Mouse (Mus musculus) fat pad, adult 2 months (tissue): ENCODE measurements around the gene Psen1.

ENCODE experiments used
- DNase-seq: peaks from one replicate; pipeline ENCODE4 v3.0.0-alpha.2; 2011; ENCODE audit warnings: low read depth, low spot score; ENCODE audit errors: extremely low read depth

Psen1 gene

DNA sequence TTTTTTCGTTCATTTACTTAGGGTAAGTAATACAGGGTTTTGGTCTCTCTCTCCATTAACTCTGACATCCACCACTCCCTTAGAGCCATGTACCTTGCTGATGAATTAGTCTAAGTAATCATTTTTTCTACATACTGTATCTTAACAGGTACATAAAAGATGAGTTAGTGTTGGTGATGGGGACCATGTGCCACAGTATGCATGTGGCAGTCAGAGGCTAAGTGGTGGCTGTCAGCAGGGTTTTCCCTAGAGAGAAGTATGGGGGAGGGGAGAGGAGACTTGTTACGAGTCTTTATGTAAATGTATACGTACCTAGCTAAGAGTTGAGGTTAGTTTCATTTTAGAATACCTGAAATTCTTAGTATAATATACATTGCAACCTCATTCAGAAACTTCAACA lies 35.1 kb downstream of the Psen1 start:
- DNase-seq = no peak

DNA sequence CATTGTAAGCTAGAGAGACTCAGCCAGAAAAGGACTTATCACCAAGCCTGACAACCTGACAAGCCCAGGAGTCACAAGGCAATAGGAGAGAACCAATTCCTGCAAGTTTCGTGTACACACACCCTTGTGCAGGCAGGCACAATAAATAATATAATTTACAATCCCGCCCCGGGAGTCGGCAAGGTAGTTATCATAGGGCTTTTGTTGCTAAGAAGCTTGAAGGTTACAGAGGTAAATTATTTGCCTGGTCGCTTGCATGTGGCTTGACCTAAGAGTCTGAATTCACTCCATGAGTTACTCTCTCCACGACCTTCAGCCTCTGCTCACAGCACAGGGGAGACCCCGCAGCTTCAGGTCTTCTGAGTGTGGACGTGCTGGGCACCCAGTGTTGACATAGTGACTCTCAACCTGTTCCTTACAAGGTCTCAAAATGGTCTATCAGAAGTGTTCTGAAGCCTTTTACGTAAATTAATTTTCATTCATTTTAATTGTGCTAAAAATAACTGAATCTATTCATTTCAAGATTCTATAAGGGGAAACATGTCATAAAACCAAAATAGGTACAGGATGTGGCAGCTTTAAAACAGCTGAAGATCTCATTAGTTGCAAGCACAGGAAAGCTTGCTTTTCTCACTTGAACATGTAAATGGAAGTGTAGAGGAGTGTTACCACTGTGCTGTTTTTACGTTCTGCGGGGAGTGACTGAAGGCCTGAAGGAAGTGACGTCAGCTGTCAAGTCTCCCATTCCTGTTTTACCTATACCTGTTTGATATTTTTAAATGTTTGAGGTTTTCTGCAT lies 38.8 kb downstream of the Psen1 start:
- DNase-seq = no peak

DNA sequence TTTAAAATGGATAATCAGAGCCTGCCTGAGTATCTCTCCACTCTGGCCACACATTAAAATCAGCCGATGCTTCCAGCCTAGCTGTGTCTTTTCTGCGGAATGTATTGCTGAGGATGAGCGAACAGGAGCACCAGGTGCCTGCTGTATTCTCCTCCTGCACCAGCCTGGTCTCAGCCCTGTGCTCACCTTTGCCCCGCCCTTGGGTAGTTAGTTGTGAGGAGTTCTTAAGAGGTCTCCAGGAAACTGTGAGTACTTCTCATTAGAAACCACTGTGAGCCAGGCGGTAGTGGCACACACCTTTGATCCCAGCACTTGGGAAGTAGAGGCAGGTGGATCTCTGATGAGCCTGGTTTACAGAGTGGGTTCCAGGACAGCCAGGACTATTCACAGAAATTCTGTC lies 44.3 kb downstream of the Psen1 start:
- no peak for DNase-seq

DNA sequence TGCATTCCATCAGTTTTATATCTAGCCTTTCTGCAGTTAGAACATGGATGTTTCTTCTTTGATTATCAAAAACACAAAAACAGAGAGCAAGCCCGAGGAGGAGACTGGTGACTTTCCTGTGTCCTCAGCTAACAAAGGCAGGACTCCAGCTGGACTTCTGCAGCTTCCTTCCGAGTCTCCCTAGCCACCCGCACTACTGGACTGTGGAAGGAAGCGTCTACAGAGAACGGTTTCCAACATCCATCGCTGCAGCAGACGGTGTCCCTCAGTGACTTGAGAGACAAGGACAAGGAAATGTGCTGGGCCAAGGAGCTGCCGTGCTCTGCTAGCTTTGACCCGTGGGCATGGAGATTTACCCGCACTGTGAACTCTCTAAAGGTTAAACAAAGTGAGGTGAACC lies 46.1 kb downstream of the Psen1 start:
- no peak for DNase-seq

DNA sequence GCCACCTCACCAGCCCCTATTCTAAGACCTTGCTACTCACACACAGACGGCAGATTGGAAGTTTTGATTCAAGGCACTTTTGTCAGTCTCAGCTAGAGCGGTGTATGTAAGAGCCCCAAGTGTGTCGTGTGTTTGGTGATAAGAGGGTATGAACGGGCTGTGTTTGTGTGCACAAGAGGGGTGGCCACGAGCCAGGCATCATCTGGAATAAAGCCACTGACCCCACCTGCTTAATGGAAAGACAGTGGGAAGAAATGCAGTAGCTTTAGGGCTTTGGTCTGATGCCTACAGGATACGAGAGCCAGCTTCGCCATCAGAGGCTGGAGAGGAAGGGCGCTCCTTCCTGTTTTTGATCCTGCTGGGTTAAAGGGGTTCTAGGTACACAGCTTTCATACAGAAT lies 48.3 kb downstream of the Psen1 start:
- DNase-seq = no peak

DNA sequence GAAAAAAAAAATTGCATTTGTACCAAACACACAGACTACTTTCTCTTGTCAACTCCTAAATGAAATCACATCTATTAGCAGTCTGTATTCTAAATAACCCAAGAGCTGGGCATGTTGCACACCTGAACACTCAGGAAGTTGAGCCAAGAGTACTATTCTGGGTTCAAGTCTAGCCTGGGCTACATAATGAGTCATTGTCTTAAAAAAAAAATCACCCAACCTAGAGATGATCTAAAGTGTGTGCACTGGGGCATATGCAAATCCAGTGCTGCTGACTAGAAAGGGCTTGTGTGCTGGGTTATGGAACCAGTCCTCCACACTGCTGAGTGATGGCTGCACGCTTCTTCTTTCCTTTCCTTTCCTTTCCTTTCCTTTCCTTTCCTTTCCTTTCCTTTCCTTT lies 50.7 kb downstream of the Psen1 start:
- DNase-seq = no peak

- DNase-seq = no peak
These were observed 53.8 kb downstream of the Psen1 start for GRCm38 (mm10) chr12:83741722-83742121.

DNA sequence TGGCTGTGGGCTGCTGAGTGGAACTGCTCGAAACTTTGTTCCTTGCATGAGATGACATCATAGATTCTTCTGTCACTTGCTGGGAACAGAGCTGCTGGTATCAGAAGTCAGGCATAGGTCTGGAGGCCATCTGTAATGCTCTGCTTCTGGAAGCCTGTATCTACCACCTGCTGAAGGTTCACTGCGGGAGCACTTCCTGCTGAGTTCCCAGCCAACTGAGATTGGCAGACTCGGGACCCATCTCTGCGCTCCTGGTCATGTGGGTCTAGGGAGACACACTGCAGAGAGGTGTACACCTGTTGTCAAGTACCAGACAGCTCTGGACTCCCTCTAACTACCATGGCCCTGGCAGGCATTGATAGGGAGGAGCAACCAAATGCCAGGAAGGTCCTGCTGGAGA lies 54.9 kb downstream of the Psen1 start:
- DNase-seq = no peak

GRCm38 (mm10) chr12:83743712-83744111 lies 55.8 kb downstream of the Psen1 start:
- no peak for DNase-seq

DNA sequence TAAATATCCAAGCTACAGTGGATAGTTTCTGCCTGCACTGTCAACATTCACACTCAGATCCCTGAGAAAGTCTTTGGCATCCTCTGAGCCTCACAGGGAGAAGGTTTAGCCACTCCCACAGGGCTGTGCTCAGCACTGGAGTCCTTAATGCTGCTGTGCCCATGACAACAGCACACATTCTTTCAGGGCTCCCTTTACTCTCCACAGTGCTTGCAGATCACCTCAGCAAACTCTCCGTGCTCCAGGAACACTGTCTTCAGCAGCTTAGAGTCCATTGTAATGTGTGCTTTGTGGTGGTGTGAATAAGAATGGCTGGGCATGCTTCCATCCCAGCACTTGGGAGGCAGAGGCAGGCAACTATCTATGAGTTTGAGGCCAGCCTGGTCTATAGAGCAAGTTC lies 61.2 kb downstream of the Psen1 start:
- DNase-seq = no peak

- DNase-seq = no peak
These were observed 64.5 kb downstream of the Psen1 start for GRCm38 (mm10) chr12:83752495-83752894.

DNA sequence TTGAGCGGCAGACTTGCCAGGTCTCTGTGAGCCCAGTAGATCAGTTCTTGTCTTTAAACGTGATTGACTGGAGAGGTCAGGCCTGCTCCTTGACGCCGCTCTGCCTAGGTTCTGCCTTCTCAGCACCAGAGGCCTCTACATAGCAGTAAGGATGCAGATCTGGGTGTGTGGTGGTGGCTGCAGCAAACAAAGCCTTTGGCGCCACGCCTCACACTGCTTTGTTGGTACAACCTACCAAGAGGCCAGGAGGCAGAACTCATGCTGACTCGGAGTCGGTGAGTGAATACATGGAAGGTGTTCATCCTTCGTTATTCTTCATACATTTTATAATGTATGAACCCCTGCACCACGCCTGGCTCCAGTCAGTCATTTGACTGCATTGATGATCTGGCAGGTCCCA lies 70.8 kb downstream of the Psen1 start:
- DNase-seq = no peak

DNA sequence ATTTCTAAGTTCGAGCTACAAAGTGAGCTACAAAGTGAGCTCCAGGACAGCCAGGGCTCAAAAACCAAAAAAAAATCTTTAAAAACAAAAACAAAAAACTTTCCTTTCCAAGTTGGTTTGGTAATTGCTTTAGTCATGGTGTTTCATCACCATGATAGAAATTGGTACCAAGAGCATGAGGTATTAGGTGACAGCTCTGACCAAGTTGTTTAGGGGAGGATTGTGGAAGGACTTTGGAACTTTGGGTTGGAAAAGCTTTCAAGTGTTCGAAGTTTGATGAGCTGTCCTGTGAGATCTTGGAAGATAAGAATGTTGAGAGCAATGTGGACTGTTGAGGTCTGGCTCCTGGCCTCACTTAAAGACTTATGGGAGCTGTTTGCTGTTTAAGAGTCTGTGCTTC lies 72.2 kb downstream of the Psen1 start:
- no peak for DNase-seq

DNA sequence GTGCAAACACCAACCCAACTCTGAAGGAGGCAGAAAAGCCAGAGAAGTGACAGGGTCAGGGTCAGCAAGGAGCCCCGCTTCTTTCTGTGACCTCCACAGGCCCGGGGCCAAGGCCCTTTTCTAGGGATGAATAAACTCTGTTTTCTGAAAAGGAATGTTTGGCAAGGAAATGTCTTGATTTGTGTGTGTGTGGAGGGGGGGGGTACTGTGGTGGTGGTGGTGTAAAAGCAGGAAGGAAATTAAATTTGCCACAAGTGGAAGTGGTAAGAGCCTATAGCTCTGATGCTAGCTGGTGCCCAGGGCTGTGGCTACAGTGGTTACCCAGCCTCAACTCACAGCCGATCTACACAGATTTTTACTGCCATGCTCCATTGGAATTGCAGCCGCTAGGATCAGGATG lies 74.8 kb downstream of the Psen1 start:
- no peak for DNase-seq

GRCm38 (mm10) chr12:83763311-83764043 lies 75.5 kb downstream of the Psen1 start, which contains the start of gene Papln:
Gene Papln (plus strand): TSS chr12:83763634.
- no peak for DNase-seq

- DNase-seq = no peak
These were observed 76.1 kb downstream of the Psen1 start for GRCm38 (mm10) chr12:83764044-83764365.

DNA sequence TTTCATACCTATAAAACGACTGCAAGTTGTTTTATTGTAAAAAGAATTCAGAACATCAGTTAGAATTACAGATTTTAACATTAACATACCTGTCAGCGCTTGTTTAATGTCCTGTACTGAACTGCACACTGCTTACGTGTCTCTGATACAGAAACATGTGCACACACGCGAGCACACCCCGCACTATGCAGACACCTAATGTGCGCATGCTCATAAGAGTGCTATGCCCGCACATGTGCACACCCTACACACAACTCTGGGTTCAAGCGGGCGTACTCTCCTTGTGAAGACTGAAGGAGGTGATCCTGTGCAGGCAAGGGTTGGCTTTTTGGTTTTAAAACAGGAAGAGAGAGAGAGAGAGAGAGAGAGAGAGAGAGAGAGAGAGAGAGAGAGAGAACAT lies 76.6 kb downstream of the Psen1 start:
- no peak for DNase-seq

- no peak for DNase-seq
These were observed 78.1 kb downstream of the Psen1 start for GRCm38 (mm10) chr12:83765965-83766603.

GRCm38 (mm10) chr12:83767833-83768232 lies 79.9 kb downstream of the Psen1 start:
- no peak for DNase-seq

- DNase-seq = no peak
These were observed 80.4 kb downstream of the Psen1 start for GRCm38 (mm10) chr12:83768235-83768899.

- no peak for DNase-seq
These were observed 82.7 kb downstream of the Psen1 start for GRCm38 (mm10) chr12:83770418-83771256.
